Mouse (Mus musculus) embryonic fibroblast, embryonic 13.5 days (primary cell): ENCODE data around the gene Calm3.

Experiments
- CTCF ChIP-seq: IDR thresholded peaks from 2 replicates; pipeline ENCODE4 v1.5.1; 2011; ENCODE audit warnings: mild to moderate bottlenecking, control low read depth, low read length, moderate library complexity, borderline replicate concordance; ENCODE audit not compliant: insufficient read depth
- POLR2A ChIP-seq: IDR thresholded peaks from 2 replicates; pipeline ENCODE4 v1.6.1; 2011; ENCODE audit warnings: low read depth, mild to moderate bottlenecking, control low read depth, low read length, moderate library complexity

GRCm38 (mm10) chr7:16921881-16922335 lies 2.0 kb downstream of the Calm3 start:
- no peak for TF ChIP-seq CTCF
- TF ChIP-seq POLR2A = no peak
